Mouse (Mus musculus): ENCODE measurements at regions not wholly inside any gene's neighbourhood (a gene's known extent, or its start where the extent isn't known, plus 50 kb on each side); places are given as distances from the start of the nearest gene placed in this dataset.

GRCm38 (mm10) chr2:45346358-45346757 is 229.2 kb upstream of the Zeb2 start:
- no peak for ATAC-seq (ENCODE audit: low FRiP score, low TSS enrichment)
- WGBS = 86% methylated on average over 5 of the region's 5 CpGs
- Histone ChIP-seq H3K4me1 (ENCODE audit: control insufficient read depth, insufficient read depth, low read length) (no peaks in the 10 kb centered on the region), H3K9me3 (ENCODE audit: control insufficient read depth, low read length) (no peaks in the 10 kb centered on the region), H3K4me3 (ENCODE audit: low read length) (no peak overlapping the region), H3K36me3 (ENCODE audit: control insufficient read depth, insufficient read depth, low read length) (no peaks in the 10 kb centered on the region), H3K27me3 (ENCODE audit: control insufficient read depth, insufficient read depth, low read length) (no peaks in the 10 kb centered on the region), H3K9ac (ENCODE audit: low read depth, low read length) (no peak overlapping the region), H3K4me2 (replicated peaks; ENCODE audit: low read depth, low read length) (no peak overlapping the region), H3K27ac (ENCODE audit: low read depth, low read length) (no peak overlapping the region)

- Histone ChIP-seq H3K27ac (ENCODE audit: low read depth, low read length) (no peak overlapping the region), H3K9ac (ENCODE audit: low read depth, low read length) (no peak overlapping the region), H3K4me3 (ENCODE audit: low read length) (no peak overlapping the region), H3K4me2 (replicated peaks; ENCODE audit: low read depth, low read length) (no peak overlapping the region), H3K9me3 (ENCODE audit: control insufficient read depth, low read length) (no peaks in the 10 kb centered on the region), H3K4me1 (ENCODE audit: control insufficient read depth, insufficient read depth, low read length) (no peaks in the 10 kb centered on the region), H3K27me3 (ENCODE audit: control insufficient read depth, insufficient read depth, low read length) (no peaks in the 10 kb centered on the region), H3K36me3 (ENCODE audit: control insufficient read depth, insufficient read depth, low read length) (no peaks in the 10 kb centered on the region)
- 71% methylated on average over 1 of the region's 1 CpGs for WGBS
- ATAC-seq (ENCODE audit: low FRiP score, low TSS enrichment) = no peak
These were observed 222.7 kb upstream of the Zeb2 start for GRCm38 (mm10) chr2:45339866-45340265.

- Histone ChIP-seq H3K4me3 (ENCODE audit: low read length) (no peak overlapping the region), H3K27me3 (ENCODE audit: control insufficient read depth, insufficient read depth, low read length) (no peaks in the 10 kb centered on the region), H3K9me3 (ENCODE audit: control insufficient read depth, low read length) (no peaks in the 10 kb centered on the region), H3K4me2 (replicated peaks; ENCODE audit: low read depth, low read length) (no peak overlapping the region), H3K36me3 (ENCODE audit: control insufficient read depth, insufficient read depth, low read length) (no peaks in the 10 kb centered on the region), H3K27ac (ENCODE audit: low read depth, low read length) (no peak overlapping the region), H3K9ac (ENCODE audit: low read depth, low read length) (no peak overlapping the region), H3K4me1 (ENCODE audit: control insufficient read depth, insufficient read depth, low read length) (no peaks in the 10 kb centered on the region)
- no peak for ATAC-seq (ENCODE audit: low FRiP score, low TSS enrichment)
These were observed 221.6 kb upstream of the Zeb2 start for GRCm38 (mm10) chr2:45338809-45339208.

- no peaks in the 10 kb centered on the region for H3K9me3 ChIP-seq (ENCODE audit: control insufficient read depth, low read length)
- no peak overlapping the region for H3K4me3 ChIP-seq (ENCODE audit: low read length)
- H3K4me1 ChIP-seq (ENCODE audit: control insufficient read depth, insufficient read depth, low read length) = no peaks in the 10 kb centered on the region
- H3K4me2 ChIP-seq (replicated peaks; ENCODE audit: low read depth, low read length) = no peak overlapping the region
- H3K27ac ChIP-seq (ENCODE audit: low read depth, low read length) = no peak overlapping the region
- H3K9ac ChIP-seq (ENCODE audit: low read depth, low read length) = no peak overlapping the region
- ATAC-seq (ENCODE audit: low FRiP score, low TSS enrichment) = no peak
- no peaks in the 10 kb centered on the region for H3K36me3 ChIP-seq (ENCODE audit: control insufficient read depth, insufficient read depth, low read length)
- 90% methylated on average over 4 of the region's 4 CpGs for WGBS
- H3K27me3 ChIP-seq (ENCODE audit: control insufficient read depth, insufficient read depth, low read length) = no peaks in the 10 kb centered on the region
These were observed 199.9 kb upstream of the Zeb2 start for GRCm38 (mm10) chr2:45316945-45317565.

- 23% methylated on average over 7 of the region's 7 CpGs for WGBS
- Histone ChIP-seq H3K4me2 (replicated peaks; ENCODE audit: low read depth, low read length) (no peak overlapping the region), H3K27me3 (ENCODE audit: control insufficient read depth, insufficient read depth, low read length) (no peaks in the 10 kb centered on the region), H3K4me3 (ENCODE audit: low read length) (no peak overlapping the region), H3K4me1 (ENCODE audit: control insufficient read depth, insufficient read depth, low read length) (peaks cover 12% of the 10 kb centered on the region), H3K36me3 (ENCODE audit: control insufficient read depth, insufficient read depth, low read length) (no peaks in the 10 kb centered on the region), H3K9ac (ENCODE audit: low read depth, low read length) (no peak overlapping the region), H3K9me3 (ENCODE audit: control insufficient read depth, low read length) (no peaks in the 10 kb centered on the region), H3K27ac (ENCODE audit: low read depth, low read length) (no peak overlapping the region)
- peak; percentile 95 for ATAC-seq (ENCODE audit: low FRiP score, low TSS enrichment)
These were observed 170.4 kb upstream of the Zeb2 start for GRCm38 (mm10) chr2:45287530-45288009.

- Histone ChIP-seq H3K4me3 (ENCODE audit: low read length) (no peak overlapping the region), H3K36me3 (ENCODE audit: control insufficient read depth, insufficient read depth, low read length) (no peaks in the 10 kb centered on the region), H3K4me2 (replicated peaks; ENCODE audit: low read depth, low read length) (no peak overlapping the region), H3K4me1 (ENCODE audit: control insufficient read depth, insufficient read depth, low read length) (peaks cover 12% of the 10 kb centered on the region), H3K27me3 (ENCODE audit: control insufficient read depth, insufficient read depth, low read length) (no peaks in the 10 kb centered on the region), H3K9ac (ENCODE audit: low read depth, low read length) (no peak overlapping the region), H3K9me3 (ENCODE audit: control insufficient read depth, low read length) (no peaks in the 10 kb centered on the region), H3K27ac (ENCODE audit: low read depth, low read length) (no peak overlapping the region)
- ATAC-seq (ENCODE audit: low FRiP score, low TSS enrichment) = no peak
These were observed 166.6 kb upstream of the Zeb2 start for GRCm38 (mm10) chr2:45283811-45284210.

- H3K4me3 ChIP-seq (ENCODE audit: low read length) = no peak overlapping the region
- H3K27ac ChIP-seq (ENCODE audit: low read depth, low read length) = no peak overlapping the region
- H3K4me1 ChIP-seq (ENCODE audit: control insufficient read depth, insufficient read depth, low read length) = no peaks in the 10 kb centered on the region
- H3K36me3 ChIP-seq (ENCODE audit: control insufficient read depth, insufficient read depth, low read length) = no peaks in the 10 kb centered on the region
- H3K27me3 ChIP-seq (ENCODE audit: control insufficient read depth, insufficient read depth, low read length) = no peaks in the 10 kb centered on the region
- 85% methylated on average over 4 of the region's 4 CpGs for whole genome bisulfite sequencing
- no peak for ATAC-seq (ENCODE audit: low FRiP score, low TSS enrichment)
- no peaks in the 10 kb centered on the region for H3K9me3 ChIP-seq (ENCODE audit: control insufficient read depth, low read length)
- H3K4me2 ChIP-seq (replicated peaks; ENCODE audit: low read depth, low read length) = no peak overlapping the region
- H3K9ac ChIP-seq (ENCODE audit: low read depth, low read length) = no peak overlapping the region
These were observed 162.3 kb upstream of the Zeb2 start for GRCm38 (mm10) chr2:45279490-45279889.

- Histone ChIP-seq H3K4me2 (replicated peaks; ENCODE audit: low read depth, low read length) (no peak overlapping the region), H3K4me3 (ENCODE audit: low read length) (no peak overlapping the region), H3K36me3 (ENCODE audit: control insufficient read depth, insufficient read depth, low read length) (no peaks in the 10 kb centered on the region), H3K4me1 (ENCODE audit: control insufficient read depth, insufficient read depth, low read length) (no peaks in the 10 kb centered on the region), H3K9ac (ENCODE audit: low read depth, low read length) (no peak overlapping the region), H3K27me3 (ENCODE audit: control insufficient read depth, insufficient read depth, low read length) (no peaks in the 10 kb centered on the region), H3K27ac (ENCODE audit: low read depth, low read length) (no peak overlapping the region), H3K9me3 (ENCODE audit: control insufficient read depth, low read length) (no peaks in the 10 kb centered on the region)
- no peak for ATAC-seq (ENCODE audit: low FRiP score, low TSS enrichment)
- WGBS = 91% methylated on average over 2 of the region's 2 CpGs
These were observed 160.4 kb upstream of the Zeb2 start for GRCm38 (mm10) chr2:45277602-45278001.

GRCm38 (mm10) chr2:45276703-45277102 is 159.5 kb upstream of the Zeb2 start:
- Histone ChIP-seq H3K27me3 (ENCODE audit: control insufficient read depth, insufficient read depth, low read length) (no peaks in the 10 kb centered on the region), H3K27ac (ENCODE audit: low read depth, low read length) (no peak overlapping the region), H3K9ac (ENCODE audit: low read depth, low read length) (no peak overlapping the region), H3K4me2 (replicated peaks; ENCODE audit: low read depth, low read length) (no peak overlapping the region), H3K9me3 (ENCODE audit: control insufficient read depth, low read length) (no peaks in the 10 kb centered on the region), H3K4me3 (ENCODE audit: low read length) (no peak overlapping the region), H3K36me3 (ENCODE audit: control insufficient read depth, insufficient read depth, low read length) (no peaks in the 10 kb centered on the region), H3K4me1 (ENCODE audit: control insufficient read depth, insufficient read depth, low read length) (no peaks in the 10 kb centered on the region)
- 100% methylated on average over 1 of the region's 1 CpGs for WGBS
- no peak for ATAC-seq (ENCODE audit: low FRiP score, low TSS enrichment)
